Mouse (Mus musculus) MEL (cell line): Measurements from ENCODE around the gene Casc3. TPM values are rescaled to one million over a fixed set of nuclear protein-coding genes. Genes with fewer than 3 reads are reported as not detected.

Experiments used
- DNase-seq: peaks from one replicate; pipeline ENCODE4 v3.0.0; 2011; ENCODE audit warnings: low read depth, low spot score
- H3K27ac ChIP-seq: 2 replicates; pipeline ENCODE4 v1.5.1; 2012; ENCODE audit warnings: low read depth, mild to moderate bottlenecking, control low read depth, low read length, moderate library complexity; ENCODE audit not compliant: control insufficient read depth
- H3K27me3 ChIP-seq, 2 experiments: fragments of 150-350 bp in 1 of 2; sonication (generic) in 1 of 2; 2 replicates each; pipeline ENCODE4 v1.6.1; 2012; ENCODE audit warnings: low read length in 2 of 2, mild to moderate bottlenecking in 2 of 2, improper control_type of control experiment in 1 of 2, moderate library complexity in 1 of 2; ENCODE audit not compliant: insufficient read depth in 2 of 2, control insufficient read depth in 1 of 2
- H3K36me3 ChIP-seq, 2 experiments: 2 replicates each; pipeline ENCODE4 v1.6.1; 2012 to 2014; ENCODE audit warnings: low read length in 2 of 2, improper control_type of control experiment in 1 of 2, inconsistent platforms in 1 of 2, mild to moderate bottlenecking in 1 of 2; ENCODE audit not compliant: insufficient read depth in 2 of 2, control insufficient read depth in 1 of 2
- H3K4me1 ChIP-seq, 2 experiments: fragments of 150-350 bp in 1 of 2; sonication (generic) in 1 of 2; 2 replicates each; pipeline ENCODE4 v1.6.1; 2012; ENCODE audit warnings: low read length in 2 of 2, improper control_type of control experiment in 1 of 2, mild to moderate bottlenecking in 1 of 2; ENCODE audit not compliant: insufficient read depth in 2 of 2, control insufficient read depth in 1 of 2
- H3K4me3 ChIP-seq, 2 experiments: fragments of 150-350 bp in 1 of 2; sonication (generic) in 1 of 2; 2 replicates each; pipeline ENCODE4 v1.5.1; 2012; ENCODE audit warnings: low read depth in 2 of 2, low read length in 2 of 2, mild to moderate bottlenecking in 2 of 2, moderate library complexity in 2 of 2, control low read depth in 1 of 2, improper control_type of control experiment in 1 of 2; ENCODE audit not compliant: control insufficient read depth in 1 of 2, insufficient read depth in 1 of 2
- H3K79me2 ChIP-seq: 2 replicates; pipeline ENCODE4 v1.6.1; 2012; ENCODE audit warnings: mild to moderate bottlenecking, low read length, moderate library complexity; ENCODE audit not compliant: control insufficient read depth, poor library complexity, insufficient read depth
- H3K9ac ChIP-seq: 2 replicates; pipeline ENCODE4 v1.6.1; 2012; ENCODE audit warnings: low read depth, mild to moderate bottlenecking, control low read depth, low read length, moderate library complexity; ENCODE audit not compliant: control insufficient read depth, poor library complexity, severe bottlenecking
- H3K9me3 ChIP-seq: fragments of 150-350 bp; sonication (generic); replicated peaks from 2 replicates; pipeline ENCODE4 v1.6.1; 2012; ENCODE audit warnings: mild to moderate bottlenecking, low read length, improper control_type of control experiment, moderate library complexity; ENCODE audit not compliant: insufficient read depth
- BHLHE40 ChIP-seq: IDR thresholded peaks from 2 replicates; pipeline ENCODE4 v1.6.1; 2012; ENCODE audit warnings: low read depth, mild to moderate bottlenecking, inconsistent platforms, low read length, improper control_type of control experiment, borderline replicate concordance
- CHD1 ChIP-seq: IDR thresholded peaks from 2 replicates; pipeline ENCODE4 v1.6.1; 2012; ENCODE audit warnings: low read depth, mild to moderate bottlenecking, inconsistent platforms, low read length, improper control_type of control experiment
- CHD2 ChIP-seq: IDR thresholded peaks from 2 replicates; pipeline ENCODE4 v1.6.1; 2011; ENCODE audit warnings: low read length, improper control_type of control experiment
- CTCF ChIP-seq, 3 experiments: IDR thresholded peaks in 2 of 3; conservative IDR thresholded peaks in 1 of 3; 2 replicates each; pipeline ENCODE4 v1.5.1; 2011 to 2012; ENCODE audit warnings: low read length in 3 of 3, low read depth in 2 of 3, mild to moderate bottlenecking in 2 of 3, improper control_type of control experiment in 1 of 3, inconsistent platforms in 1 of 3, mixed read lengths in 1 of 3, moderate library complexity in 1 of 3; ENCODE audit not compliant: control insufficient read depth in 1 of 3, insufficient read depth in 1 of 3, poor library complexity in 1 of 3, severe bottlenecking in 1 of 3
- E2F4 ChIP-seq: IDR thresholded peaks from 2 replicates; pipeline ENCODE4 v1.6.1; 2011; ENCODE audit warnings: low read depth, low read length, improper control_type of control experiment, borderline replicate concordance
- EP300 ChIP-seq, 2 experiments: IDR thresholded peaks; 2 replicates each; pipeline ENCODE4 v1.6.1; 2011; ENCODE audit warnings: improper control_type of control experiment in 2 of 2, low read length in 2 of 2, low read depth in 1 of 2, mild to moderate bottlenecking in 1 of 2
- GABPA ChIP-seq: IDR thresholded peaks from 2 replicates; pipeline ENCODE4 v1.6.1; 2012; ENCODE audit warnings: low read depth, mild to moderate bottlenecking, inconsistent platforms, low read length, improper control_type of control experiment, moderate library complexity
- GATA1 ChIP-seq: IDR thresholded peaks from 2 replicates; pipeline ENCODE4 v1.6.1; 2011; ENCODE audit warnings: low read depth, low read length, improper control_type of control experiment
- HCFC1 ChIP-seq: IDR thresholded peaks from 2 replicates; pipeline ENCODE4 v1.6.1; 2012; ENCODE audit warnings: low read depth, mild to moderate bottlenecking, inconsistent platforms, low read length, improper control_type of control experiment, moderate library complexity
- MAFK ChIP-seq: IDR thresholded peaks from 2 replicates; pipeline ENCODE4 v1.6.1; 2011; ENCODE audit warnings: low read depth, mild to moderate bottlenecking, low read length, improper control_type of control experiment, borderline replicate concordance
- MAZ ChIP-seq: IDR thresholded peaks from 2 replicates; pipeline ENCODE4 v1.6.1; 2012; ENCODE audit warnings: low read depth, mild to moderate bottlenecking, inconsistent platforms, low read length, improper control_type of control experiment
- MEF2A ChIP-seq: IDR thresholded peaks from 2 replicates; pipeline ENCODE4 v1.6.1; 2014; ENCODE audit warnings: low read depth, mild to moderate bottlenecking, inconsistent platforms, low read length, improper control_type of control experiment; ENCODE audit not compliant: poor library complexity, insufficient replicate concordance, severe bottlenecking; ENCODE audit errors: extremely low read depth
- MXI1 ChIP-seq: IDR thresholded peaks from 2 replicates; pipeline ENCODE4 v1.6.1; 2011; ENCODE audit warnings: mild to moderate bottlenecking, low read depth, low read length, improper control_type of control experiment
- MYB ChIP-seq: IDR thresholded peaks from 2 replicates; pipeline ENCODE4 v1.6.1; 2011; ENCODE audit warnings: mild to moderate bottlenecking, low read depth, low read length, improper control_type of control experiment
- MYC ChIP-seq: IDR thresholded peaks from 2 replicates; pipeline ENCODE4 v1.6.1; 2011; ENCODE audit warnings: low read depth, mild to moderate bottlenecking, low read length, improper control_type of control experiment, moderate library complexity
- NELFE ChIP-seq: IDR thresholded peaks from 2 replicates; pipeline ENCODE4 v1.6.1; 2011; ENCODE audit warnings: low read depth, low read length, improper control_type of control experiment
- POLR2A ChIP-seq, 2 experiments: IDR thresholded peaks; 2 replicates each; pipeline ENCODE4 v1.6.1; 2011 to 2012; ENCODE audit warnings: low read length in 2 of 2, mild to moderate bottlenecking in 2 of 2, control low read depth in 1 of 2, improper control_type of control experiment in 1 of 2, low read depth in 1 of 2, moderate library complexity in 1 of 2; ENCODE audit not compliant: control insufficient read depth in 1 of 2, insufficient read depth in 1 of 2, poor library complexity in 1 of 2
- POLR2AphosphoS5 ChIP-seq: IDR thresholded peaks from 2 replicates; pipeline ENCODE4 v1.6.1; 2012; ENCODE audit warnings: low read depth, borderline replicate concordance, mild to moderate bottlenecking, inconsistent platforms, low read length, moderate library complexity, mixed read lengths
- RCOR1 ChIP-seq: IDR thresholded peaks from 2 replicates; pipeline ENCODE4 v1.6.1; 2012; ENCODE audit warnings: low read depth, mild to moderate bottlenecking, inconsistent platforms, low read length, improper control_type of control experiment
- TAL1 ChIP-seq: IDR thresholded peaks from 2 replicates; pipeline ENCODE4 v1.6.1; 2012; ENCODE audit warnings: mild to moderate bottlenecking, inconsistent platforms, low read length, moderate library complexity, mixed read lengths
- UBTF ChIP-seq: IDR thresholded peaks from 2 replicates; pipeline ENCODE4 v1.6.1; 2012; ENCODE audit warnings: low read depth, mild to moderate bottlenecking, inconsistent platforms, low read length, improper control_type of control experiment, moderate library complexity, borderline replicate concordance; ENCODE audit not compliant: insufficient read depth
- USF1 ChIP-seq: IDR thresholded peaks from 2 replicates; pipeline ENCODE4 v1.6.1; 2014; ENCODE audit warnings: low read depth, mild to moderate bottlenecking, inconsistent platforms, low read length, improper control_type of control experiment, moderate library complexity
- USF2 ChIP-seq, 2 experiments: IDR thresholded peaks; 2 replicates each; pipeline ENCODE4 v1.6.1; 2011 to 2012; ENCODE audit warnings: improper control_type of control experiment in 2 of 2, low read length in 2 of 2, borderline replicate concordance in 1 of 2, inconsistent platforms in 1 of 2, low read depth in 1 of 2, mild to moderate bottlenecking in 1 of 2; ENCODE audit not compliant: insufficient read depth in 1 of 2
- ZKSCAN1 ChIP-seq: IDR thresholded peaks from 2 replicates; pipeline ENCODE4 v1.6.1; 2012; ENCODE audit warnings: low read depth, mild to moderate bottlenecking, inconsistent platforms, low read length, improper control_type of control experiment, moderate library complexity
- ZMIZ1 ChIP-seq: IDR thresholded peaks from 2 replicates; pipeline ENCODE4 v1.6.1; 2012; ENCODE audit warnings: low read depth, mild to moderate bottlenecking, inconsistent platforms, low read length, improper control_type of control experiment, moderate library complexity
- polyA plus RNA-seq, 2 experiments: library from polyadenylated mRNA; stranded (reverse) in 1 of 2; unstranded in 1 of 2; fragments of >175 nt in 1 of 2; fragments of >200 nt in 1 of 2; gene quantifications; 2 replicates each; pipeline versions ENCODE4 v1.2.1 to v1.2.4; 2012; ENCODE audit warnings: low replicate concordance in 2 of 2, low read depth in 1 of 2; ENCODE audit not compliant: insufficient read length in 2 of 2, insufficient read depth in 1 of 2, missing spikeins in 1 of 2
- total RNA-seq: library from RNA; depleted of rRNA; stranded (reverse); fragments of 300-350 nt; gene quantifications from 2 replicates; pipeline ENCODE4 v1.2.3, GENCODE M21; 2012

Gene Casc3
- total and polyA plus RNA-seq, 3 experiments = 18.2 to 61.0 (median 58.6) TPM

DNA sequence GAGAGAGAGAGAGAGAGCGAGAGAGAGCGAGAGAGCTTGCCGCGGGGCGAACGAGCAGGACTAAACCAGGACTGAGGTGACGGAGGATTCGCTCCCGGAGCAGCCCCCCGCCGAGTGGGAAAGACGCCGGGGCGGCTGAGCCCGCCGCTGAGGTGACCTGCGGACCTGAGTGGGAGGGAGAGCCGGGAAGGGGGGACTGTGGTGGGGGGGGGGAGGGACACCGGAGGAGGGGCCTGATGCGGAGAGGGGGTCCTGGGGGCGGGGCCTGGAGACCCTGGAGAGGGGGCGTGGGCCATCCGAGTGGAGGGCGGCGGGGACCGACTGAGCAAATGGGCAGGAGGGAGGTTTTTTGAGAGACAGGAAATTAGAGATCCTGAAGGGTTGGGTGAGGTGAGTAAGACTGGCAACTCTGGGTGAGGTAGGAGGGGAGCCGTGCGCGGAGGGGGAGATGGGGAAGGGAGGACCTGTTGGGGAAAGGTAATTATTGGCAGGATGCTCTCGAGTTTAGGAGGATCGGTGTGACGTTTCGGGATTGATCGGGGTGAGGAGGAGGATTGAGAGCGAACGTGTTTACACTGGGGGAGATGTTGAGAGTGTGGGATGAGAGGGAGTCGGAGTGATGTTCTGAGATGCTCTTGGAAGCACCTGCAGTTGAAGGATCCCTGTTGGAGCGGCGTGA, 59.2 kb downstream of the Casc3 start (continued):
- TF ChIP-seq CTCF (IDR thresholded peaks at IDR 0.05 in 2 of 3, conservative IDR thresholded peaks at IDR 0.05 in 1 of 3; ENCODE audit: control insufficient read depth in 1 of 3, insufficient read depth in 1 of 3, low read depth in 2 of 3, low read length in 3 of 3, poor library complexity in 1 of 3, severe bottlenecking in 1 of 3) (no peak), GABPA (no peak), E2F4 (no peak), MYC (0 out of 2 replicates have a peak, but pooled peaks have one; percentile 24), MYB (no peak), ZMIZ1 (peak; percentile 47; the same call in 1 of the 2 replicates), MAZ (no peak; the same call in 1 of the 2 replicates), BHLHE40 (no peak), MXI1 (no peak; the same call in 1 of the 2 replicates), GATA1 (no peak), HCFC1 (peak; percentile 5; the same call in 1 of the 2 replicates), NELFE (no peak)

DNA sequence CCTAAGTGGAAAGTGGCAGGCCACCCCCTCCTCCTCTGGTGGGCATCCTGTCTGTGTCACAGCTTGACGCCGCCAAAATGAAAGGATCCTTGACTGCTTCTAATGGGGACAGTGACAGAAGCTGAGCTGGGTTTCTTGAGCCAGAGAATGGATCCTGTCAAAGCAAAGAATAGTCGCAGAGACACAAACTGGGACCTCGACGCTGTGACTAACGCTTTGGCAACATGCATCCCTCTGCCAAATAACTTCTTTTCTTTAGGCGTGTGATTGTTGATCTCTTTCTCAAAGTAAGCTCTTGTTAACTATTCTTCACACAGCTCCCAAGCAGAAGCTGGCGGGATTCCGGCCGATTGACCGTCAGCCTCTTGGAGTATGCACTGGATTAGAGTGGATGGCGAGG, 62.6 kb downstream of the Casc3 start:
- peaks cover 10% of the 10 kb centered on the region for H3K79me2 ChIP-seq
- TF ChIP-seq GABPA = no peak
- no peak for TF ChIP-seq USF1
- TF ChIP-seq MAFK = no peak
- TF ChIP-seq MYC = no peak
- no peak for TF ChIP-seq CHD2
- no peak for TF ChIP-seq E2F4
- TF ChIP-seq CHD1 = no peak
- no peak for TF ChIP-seq TAL1
- TF ChIP-seq UBTF = no peak
- no peak for TF ChIP-seq ZKSCAN1
- no peak for TF ChIP-seq EP300 (IDR thresholded peaks at IDR 0.05; ENCODE audit: low read depth in 1 of 2, low read length in 2 of 2)
- no peak for TF ChIP-seq POLR2AphosphoS5
- no peak for TF ChIP-seq POLR2A (IDR thresholded peaks at IDR 0.05; ENCODE audit: control insufficient read depth in 1 of 2, insufficient read depth in 1 of 2, low read depth in 1 of 2, low read length in 2 of 2, poor library complexity in 1 of 2)
- TF ChIP-seq CTCF (IDR thresholded peaks at IDR 0.05 in 2 of 3, conservative IDR thresholded peaks at IDR 0.05 in 1 of 3; ENCODE audit: control insufficient read depth in 1 of 3, insufficient read depth in 1 of 3, low read depth in 2 of 3, low read length in 3 of 3, poor library complexity in 1 of 3, severe bottlenecking in 1 of 3) = no peak
- no peak for TF ChIP-seq RCOR1
- no peak for TF ChIP-seq MEF2A
- TF ChIP-seq USF2 (IDR thresholded peaks at IDR 0.05; ENCODE audit: borderline replicate concordance in 1 of 2, insufficient read depth in 1 of 2, low read depth in 1 of 2, low read length in 2 of 2) = no peak
- TF ChIP-seq, all 39 proteins: peak for 0
- H3K36me3 ChIP-seq = peaks cover 5 to 9% of the 10 kb centered on the region in 2 experiments

More for the DNA sequence above, 62.6 kb downstream of the Casc3 start:
- Histone ChIP-seq H3K9ac (no peak overlapping the region), H3K9me3 (no peaks in the 10 kb centered on the region), H3K4me1 (peaks cover 5 to 10% of the 10 kb centered on the region in 2 experiments), H3K4me3 (no peak overlapping the region), H3K27ac (no peak overlapping the region), H3K27me3 (no peaks in the 10 kb centered on the region)
- no peak for DNase-seq
